Mouse (Mus musculus) adrenal gland (tissue): ENCODE results near the gene Mtmr12.

Experiments used
- intact Hi-C: fragments of 180-260 bp; cut with DNase I; formaldehyde crosslinking; loops from one replicate; pipeline ENCODE4 v1.15.1; 2025
- microRNA-seq, 2 experiments: library from miRNA; unstranded; fragments of <30 nt; microRNA quantifications; one replicate each; pipeline ENCODE4; 2019

The Mtmr12 gene

GRCm38 (mm10) chr15:12319889-12320288, 115.1 kb downstream of the Mtmr12 start:
- intact Hi-C loops, result no loop called here

DNA sequence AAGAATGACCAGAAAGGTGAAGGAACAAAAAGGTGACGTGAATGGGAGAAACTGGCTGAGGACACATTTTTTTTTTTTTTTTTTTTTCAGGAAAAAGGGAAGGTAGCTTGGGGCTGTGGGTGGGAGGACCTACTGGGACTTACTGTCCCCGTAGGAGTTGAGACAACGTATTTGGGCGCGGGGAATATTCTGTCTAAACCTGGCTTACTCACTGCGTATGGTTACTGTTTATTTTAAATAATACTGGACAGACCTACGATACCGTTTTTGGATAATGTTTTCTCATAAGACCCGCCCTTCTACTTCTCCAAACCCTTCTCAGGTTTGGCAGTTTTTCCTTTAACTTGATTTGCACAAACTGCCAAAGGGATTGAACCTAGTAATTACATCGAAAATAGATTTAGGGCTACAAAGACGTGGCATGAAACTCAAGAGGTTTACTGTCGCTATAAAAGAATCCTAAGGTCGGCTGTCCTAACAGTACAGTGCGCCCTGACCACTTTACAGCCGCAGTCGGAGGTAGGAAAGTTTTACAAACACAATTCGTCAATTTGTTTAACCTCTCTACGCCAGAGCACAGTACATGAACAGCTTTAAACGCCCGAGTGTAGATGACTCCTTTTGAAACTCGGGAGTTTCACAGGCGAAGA, 115.7 kb downstream of the Mtmr12 start:
- intact Hi-C loops, result no loop called here

GRCm38 (mm10) chr15:12321091-12321787, 116.4 kb downstream of the Mtmr12 start, which contains the start of gene Golph3:
Golph3 (plus strand) TSS chr15:12321450.
- intact Hi-C loops, result no loop called here

DNA sequence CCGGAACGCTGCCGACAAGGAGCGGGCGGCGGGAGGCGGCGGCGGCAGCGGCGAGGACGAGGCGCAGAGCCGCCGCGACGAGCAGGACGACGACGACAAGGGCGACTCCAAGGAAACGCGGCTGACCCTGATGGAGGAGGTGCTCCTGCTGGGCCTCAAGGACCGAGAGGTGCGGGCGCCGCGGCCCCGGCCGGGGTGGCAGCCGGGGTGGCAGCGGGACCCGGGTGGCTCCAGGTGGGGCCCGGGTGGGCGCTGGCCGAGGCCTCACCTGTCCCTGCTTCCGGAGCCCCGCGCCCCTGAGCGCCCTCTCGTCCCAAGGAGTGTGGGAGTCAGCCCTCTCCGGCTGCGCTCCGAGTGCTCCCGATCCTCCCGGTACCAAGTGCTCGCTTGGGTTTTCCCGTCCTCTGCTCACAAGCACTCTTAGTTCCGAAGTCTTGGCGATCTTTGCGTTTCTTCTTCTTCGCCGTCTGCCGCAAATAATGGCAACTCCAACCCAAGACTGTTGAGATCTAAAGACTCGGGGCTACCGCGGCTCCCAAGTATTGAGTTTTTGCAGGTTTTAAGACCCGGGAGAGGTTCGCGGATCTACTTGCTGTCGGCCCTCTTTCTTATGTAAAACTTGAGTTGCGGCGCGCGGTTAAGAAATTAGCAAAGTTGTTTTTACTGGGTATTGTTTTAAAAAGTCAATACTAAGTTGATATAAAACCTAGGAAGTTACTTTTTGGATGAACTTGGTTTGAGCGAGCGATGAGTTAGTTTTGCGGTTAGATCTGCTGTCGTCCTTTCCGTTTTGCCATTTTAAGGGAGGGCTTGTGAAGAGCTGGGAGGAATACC, 117.2 kb downstream of the Mtmr12 start, which contains the start of gene 1810049J17Rik:
1810049J17Rik (minus strand) TSS at position 112 of the 834 bp plus-strand sequence.
- intact Hi-C loops, result no loop called here

DNA sequence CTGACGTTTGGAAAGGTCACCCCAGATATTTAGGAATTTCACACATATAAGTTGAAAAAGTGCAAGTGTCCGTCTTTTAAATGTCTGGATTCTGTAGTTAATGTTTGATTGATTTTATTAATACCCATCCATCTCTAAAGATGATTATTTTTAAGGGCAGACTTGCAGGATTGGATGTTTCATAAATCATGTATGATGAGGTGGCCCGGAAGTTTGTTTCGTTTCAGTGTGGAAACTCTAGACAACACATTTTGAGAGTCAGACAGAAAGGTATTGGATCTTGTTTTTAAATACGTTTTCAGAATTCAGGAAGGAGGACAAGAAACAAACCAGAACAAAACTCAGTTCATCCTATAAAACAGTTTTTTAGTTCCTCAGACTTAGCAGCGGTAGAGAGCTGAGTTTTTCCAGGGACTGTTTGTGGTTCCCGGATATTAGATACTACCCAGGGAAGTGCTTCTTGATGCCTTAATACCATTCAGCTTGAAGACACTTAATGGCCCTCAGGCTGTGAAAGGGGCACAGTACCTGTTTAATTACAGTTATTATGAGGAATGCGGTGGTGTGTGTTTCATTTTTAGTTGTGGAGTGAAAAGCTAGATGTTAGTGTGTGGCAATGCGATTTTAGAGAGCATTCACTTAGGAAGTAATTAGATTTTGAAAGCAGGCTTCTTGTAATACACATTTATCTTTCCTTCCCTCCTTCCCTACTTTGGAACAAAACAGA, 118.0 kb downstream of the Mtmr12 start:
- intact Hi-C loops, result no loop called here

Small RNA genes lying within 50 kb of the gene (microRNA-seq; reads per million reads assigned to microRNA genes)
- gene Mir1898, result 0 reads per million in 2 experiments
